Mouse (Mus musculus) intestine, embryonic 14.5 days (tissue): ENCODE measurements around the gene March7. TPM values are rescaled to one million over a fixed set of nuclear protein-coding genes. Genes with fewer than 3 reads are reported as not detected.

Source experiments
- ATAC-seq: fragments of 200-750 bp; cut with Nextera tagmentation; replicated peaks from 2 replicates; pipeline ENCODE4 v1.8.0; 2017; ENCODE audit warnings: low read depth, moderate number of reproducible peaks, moderate TSS enrichment, moderate library complexity; ENCODE audit not compliant: low FRiP score, low TSS enrichment
- DNase-seq: peaks from one replicate; pipeline ENCODE4 v3.0.0-alpha.2; 2018; ENCODE audit warnings: low spot score
- H3K27ac ChIP-seq: fragments of 300-500 bp; sonication (generic); 2 replicates; pipeline ENCODE4 v1.5.1; 2014; ENCODE audit warnings: low read depth, mild to moderate bottlenecking, control low read depth
- H3K27me3 ChIP-seq: fragments of 300-500 bp; sonication (generic); replicated peaks from 2 replicates; pipeline ENCODE4 v1.6.1; 2014; ENCODE audit warnings: low read length, control low read depth; ENCODE audit not compliant: control insufficient read depth, insufficient read depth
- H3K36me3 ChIP-seq: fragments of 300-500 bp; sonication (generic); 2 replicates; pipeline ENCODE4 v1.6.1; 2014; ENCODE audit warnings: low read length, control low read depth; ENCODE audit not compliant: control insufficient read depth, insufficient read depth
- H3K4me1 ChIP-seq: fragments of 300-500 bp; sonication (generic); replicated peaks from 2 replicates; pipeline ENCODE4 v1.6.1; 2014; ENCODE audit warnings: low read length, control low read depth, mixed read lengths; ENCODE audit not compliant: control insufficient read depth, insufficient read depth
- H3K4me2 ChIP-seq: fragments of 300-500 bp; sonication (generic); 2 replicates; pipeline ENCODE4 v1.6.1; 2014; ENCODE audit warnings: low read length
- H3K4me3 ChIP-seq: fragments of 300-500 bp; sonication (generic); 2 replicates; pipeline ENCODE4 v1.5.1; 2014; ENCODE audit warnings: low read depth, low read length, control low read depth, mixed read lengths
- H3K9ac ChIP-seq: fragments of 300-500 bp; sonication (generic); 2 replicates; pipeline ENCODE4 v1.6.1; 2014; ENCODE audit warnings: mild to moderate bottlenecking, low read length
- H3K9me3 ChIP-seq: fragments of 300-500 bp; sonication (generic); 2 replicates; pipeline ENCODE4 v1.6.1; 2016; ENCODE audit warnings: low read length, control low read depth; ENCODE audit not compliant: control insufficient read depth
- WGBS: fragments of 180-500 bp; shearing (Covaris S2); extraction: QIAGEN DNeasy Blood & Tissue Kit; methylation state at CpG from one replicate; pipeline ENCODE4 v1.1.7; 2014; 5-methylcytosine and 5-hydroxymethylcytosine counted together
- polyA plus RNA-seq: library from polyadenylated mRNA; unstranded; fragments of >200 nt; fragmentation: Nextera tagmentation; extraction: Ambion mirVana; gene quantifications from 2 replicates; pipeline ENCODE4 v1.2.1, GENCODE M21; 2014

The March7 gene
- polyA plus RNA-seq, 1 experiment from 2014 or later: 71.7 TPM

- no peaks in the 10 kb centered on the region for H3K4me1 ChIP-seq
- H3K9ac ChIP-seq: no peak overlapping the region
- H3K4me2 ChIP-seq: no peak overlapping the region
- ATAC-seq (no peak), DNase-seq (no peak)
- no peak overlapping the region for H3K4me3 ChIP-seq
- no peaks in the 10 kb centered on the region for H3K27me3 ChIP-seq
- no peak overlapping the region for H3K27ac ChIP-seq
- no peaks in the 10 kb centered on the region for H3K9me3 ChIP-seq
- 89% methylated on average over 2 of the region's 4 CpGs for WGBS
- no peaks in the 10 kb centered on the region for H3K36me3 ChIP-seq
Measured at GRCm38 (mm10) chr2:60175078-60175477, 34.6 kb upstream of the March7 start.

DNA sequence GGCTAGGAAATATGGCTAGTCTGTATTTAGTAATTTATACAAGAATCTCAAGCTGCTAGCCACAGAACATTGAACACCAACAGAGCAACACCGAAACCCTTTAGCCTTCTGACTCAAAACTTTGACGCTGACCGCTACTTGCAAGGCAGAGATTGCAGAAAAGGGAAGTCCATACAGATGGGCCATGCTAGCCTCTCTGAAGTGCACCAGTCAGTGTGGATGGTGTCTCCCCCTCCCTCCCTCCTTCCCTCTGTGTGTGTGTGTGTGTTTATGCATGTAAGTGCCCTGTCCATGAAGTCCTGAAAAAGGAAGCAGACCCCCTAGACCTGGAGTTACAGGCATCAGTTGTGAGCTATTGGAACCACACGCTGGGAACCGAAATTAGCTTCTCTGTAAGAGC lies 33.6 kb upstream of the March7 start:
- Histone ChIP-seq H3K9me3 (no peaks in the 10 kb centered on the region), H3K9ac (no peak overlapping the region), H3K4me2 (no peak overlapping the region), H3K27me3 (no peaks in the 10 kb centered on the region), H3K4me3 (no peak overlapping the region), H3K27ac (no peak overlapping the region), H3K36me3 (no peaks in the 10 kb centered on the region), H3K4me1 (no peaks in the 10 kb centered on the region)
- ATAC-seq (no peak), DNase-seq (no peak)
- 76% methylated on average over 5 of the region's 5 CpGs for WGBS

DNA sequence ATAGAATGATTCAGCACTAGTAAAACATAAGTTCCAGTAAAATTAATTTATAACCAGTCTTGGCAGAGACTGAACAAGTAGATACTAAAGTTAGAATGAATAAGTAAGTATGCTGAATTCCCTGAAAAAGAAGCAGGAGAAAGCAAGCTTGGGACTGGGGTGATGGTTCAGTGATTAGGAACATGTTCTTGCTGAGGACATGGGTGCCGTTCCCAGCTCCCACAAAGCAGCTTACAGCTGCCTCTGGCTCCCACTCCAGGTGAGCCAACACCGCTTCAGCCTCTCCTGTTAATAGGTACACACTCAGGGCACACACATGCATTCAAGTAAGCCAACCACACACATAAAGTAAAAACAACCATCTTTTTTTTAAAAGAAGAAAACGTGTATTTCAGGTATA lies 32.2 kb upstream of the March7 start:
- DNase-seq (no peak), ATAC-seq (no peak)
- Histone ChIP-seq H3K4me1 (no peaks in the 10 kb centered on the region), H3K27me3 (no peaks in the 10 kb centered on the region), H3K36me3 (no peaks in the 10 kb centered on the region), H3K4me2 (no peak overlapping the region), H3K9me3 (no peaks in the 10 kb centered on the region), H3K27ac (no peak overlapping the region), H3K9ac (no peak overlapping the region), H3K4me3 (no peak overlapping the region)
- 85% methylated on average over 3 of the region's 3 CpGs for WGBS

DNA sequence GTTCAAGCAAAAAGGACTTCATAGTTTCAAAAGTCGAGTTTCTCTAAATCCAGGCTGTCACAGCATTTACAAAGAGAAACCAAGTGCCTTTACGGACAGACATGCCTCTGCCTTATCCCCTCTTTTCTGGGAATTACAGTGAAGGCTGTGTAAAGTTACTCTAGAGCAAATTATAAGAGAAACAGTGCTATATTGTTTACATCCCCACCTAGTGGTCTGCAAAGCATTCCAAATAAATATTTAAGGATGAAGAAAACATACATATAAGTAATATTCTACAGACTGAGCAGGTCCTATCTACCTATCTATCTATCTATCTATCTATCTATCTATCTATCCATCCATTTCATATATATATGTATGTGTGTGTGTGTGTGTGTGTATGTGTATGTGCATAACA lies 28.0 kb upstream of the March7 start:
- Histone ChIP-seq H3K4me1 (no peaks in the 10 kb centered on the region), H3K27me3 (no peaks in the 10 kb centered on the region), H3K36me3 (no peaks in the 10 kb centered on the region), H3K27ac (no peak overlapping the region), H3K9me3 (no peaks in the 10 kb centered on the region), H3K4me3 (no peak overlapping the region), H3K4me2 (no peak overlapping the region), H3K9ac (no peak overlapping the region)
- no peak for DNase-seq
- WGBS: 37% methylated on average over 2 of the region's 2 CpGs
- ATAC-seq: no peak

GRCm38 (mm10) chr2:60196841-60197240 lies 12.8 kb upstream of the March7 start:
- Histone ChIP-seq H3K36me3 (no peaks in the 10 kb centered on the region), H3K9me3 (no peaks in the 10 kb centered on the region), H3K4me1 (no peaks in the 10 kb centered on the region), H3K27me3 (no peaks in the 10 kb centered on the region), H3K9ac (no peak overlapping the region), H3K4me2 (no peak overlapping the region), H3K27ac (no peak overlapping the region), H3K4me3 (no peak overlapping the region)
- ATAC-seq (no peak), DNase-seq (no peak)
- WGBS: 58% methylated on average over 1 of the region's 1 CpGs

DNA sequence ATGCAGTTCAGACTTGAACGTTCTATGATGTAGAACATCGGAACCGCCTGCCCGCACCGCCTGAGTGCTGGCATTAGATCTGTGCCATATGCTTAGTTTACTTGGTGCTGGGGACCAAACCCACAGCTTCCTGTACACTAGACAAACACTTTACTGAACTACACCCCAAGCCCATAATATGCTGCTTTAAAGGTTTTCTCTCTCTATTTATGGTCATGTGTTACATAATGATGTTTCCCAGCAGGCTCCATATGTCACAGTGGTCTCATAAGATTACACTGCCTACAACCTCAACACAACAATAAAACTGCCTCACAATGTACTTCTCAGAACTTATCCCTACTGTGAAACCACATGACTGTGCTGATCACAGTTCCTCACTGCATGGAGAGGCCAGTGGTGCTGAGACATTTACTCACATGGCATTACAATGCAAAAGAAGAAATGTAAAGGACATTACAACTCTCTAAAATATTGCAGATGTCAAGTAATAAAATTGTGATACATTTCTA lies 9.6 kb upstream of the March7 start:
- no peak for ATAC-seq
- 97% methylated on average over 5 of the region's 5 CpGs for WGBS

DNA sequence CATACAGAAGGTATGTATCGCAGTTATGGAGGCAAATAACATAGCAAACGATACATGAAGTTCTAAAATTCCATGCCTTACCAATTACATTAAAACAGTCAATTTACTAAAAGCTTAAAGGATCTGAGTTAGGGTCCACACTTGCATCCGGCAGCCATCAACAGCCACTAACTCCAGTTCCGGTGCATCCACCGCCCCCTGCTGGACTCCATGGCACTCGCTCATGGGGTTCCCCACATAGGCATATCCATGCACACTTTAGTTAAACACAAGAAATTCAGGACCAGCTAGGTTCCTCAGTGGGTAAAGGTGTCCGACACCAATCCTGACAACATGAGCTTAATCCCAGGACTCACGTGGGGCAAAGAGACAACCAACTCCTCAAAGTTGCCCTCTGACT lies 9.0 kb upstream of the March7 start:
- peaks cover 12% of the 10 kb centered on the region for H3K36me3 ChIP-seq
- no peak overlapping the region for H3K4me2 ChIP-seq
- WGBS: 57% methylated on average over 8 of the region's 8 CpGs
- no peak for ATAC-seq
- H3K27me3 ChIP-seq: no peaks in the 10 kb centered on the region
- no peaks in the 10 kb centered on the region for H3K4me1 ChIP-seq
- no peak overlapping the region for H3K4me3 ChIP-seq
- DNase-seq: peak; percentile 66
- H3K9ac ChIP-seq: no peak overlapping the region
- H3K9me3 ChIP-seq: no peaks in the 10 kb centered on the region
- no peak overlapping the region for H3K27ac ChIP-seq

More for the DNA sequence above, 9.6 kb upstream of the March7 start:
- Histone ChIP-seq H3K9ac (no peak overlapping the region), H3K4me3 (no peak overlapping the region), H3K27ac (no peak overlapping the region), H3K27me3 (no peaks in the 10 kb centered on the region), H3K4me2 (no peak overlapping the region), H3K4me1 (no peaks in the 10 kb centered on the region), H3K36me3 (peaks cover 6% of the 10 kb centered on the region; the same call in 1 of the 2 replicates), H3K9me3 (no peaks in the 10 kb centered on the region)
- no peak for DNase-seq

DNA sequence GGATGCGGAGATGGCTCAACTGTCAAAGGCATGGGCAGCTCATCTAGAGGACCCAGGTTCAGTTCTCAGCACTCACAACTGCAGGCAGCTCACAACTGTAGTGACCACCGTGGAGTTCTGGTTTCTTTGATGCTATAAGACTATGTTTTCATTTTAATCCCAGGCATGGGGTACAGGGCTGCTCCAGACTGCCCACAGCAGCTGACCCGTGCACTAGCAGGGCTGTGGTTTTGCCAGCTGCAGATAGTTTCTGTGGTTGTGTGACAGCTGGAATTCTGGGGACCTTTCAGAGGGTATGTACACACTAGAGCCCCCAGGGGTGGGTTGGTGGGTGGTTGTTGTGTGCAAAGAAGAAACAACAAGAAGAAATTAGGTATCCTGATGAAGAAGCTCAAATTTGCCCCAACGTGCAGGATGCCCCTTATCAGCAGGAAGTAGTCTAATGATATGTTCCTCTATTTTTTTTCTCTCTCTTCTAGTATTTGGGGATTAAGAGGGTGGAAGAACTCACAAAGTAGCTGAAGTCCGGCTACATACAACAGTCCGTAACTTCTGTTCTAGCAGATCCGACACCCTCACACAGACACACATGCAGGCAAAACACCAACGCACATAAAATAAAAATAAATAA lies 6.7 kb upstream of the March7 start:
- no peak for ATAC-seq
- Histone ChIP-seq H3K27ac (no peak overlapping the region), H3K4me1 (peaks cover 4% of the 10 kb centered on the region), H3K27me3 (no peaks in the 10 kb centered on the region), H3K36me3 (peaks cover 18% of the 10 kb centered on the region), H3K4me2 (no peak overlapping the region), H3K9me3 (no peaks in the 10 kb centered on the region), H3K4me3 (no peak overlapping the region), H3K9ac (no peak overlapping the region)
- 85% methylated on average over 8 of the region's 8 CpGs for WGBS
- no peak for DNase-seq

GRCm38 (mm10) chr2:60203733-60204132 lies 6.0 kb upstream of the March7 start:
- ATAC-seq (no peak), DNase-seq (no peak)
- Histone ChIP-seq H3K4me1 (peaks cover 8% of the 10 kb centered on the region), H3K27me3 (no peaks in the 10 kb centered on the region), H3K9ac (no peak overlapping the region), H3K9me3 (no peaks in the 10 kb centered on the region), H3K36me3 (peaks cover 18% of the 10 kb centered on the region), H3K4me3 (no peak overlapping the region), H3K27ac (no peak overlapping the region), H3K4me2 (no peak overlapping the region)
- WGBS: 67% methylated on average over 4 of the region's 4 CpGs
